Mouse (Mus musculus) megakaryocyte-erythroid progenitor cell, adult 5-6 weeks (primary cell): ENCODE data around the gene Rps29. TPM values are rescaled to one million over a fixed set of nuclear protein-coding genes. Genes with fewer than 3 reads are reported as not detected.
"Not testable (repeated sequence)": the region's sequence is repeated elsewhere in the genome, so short reads cannot be mapped to it uniquely, and the experiment has no call there.

Experiments
- ATAC-seq: replicated peaks from 2 replicates; pipeline ENCODE4 v1.8.0; 2016; ENCODE audit warnings: mild to moderate bottlenecking, inconsistent platforms; ENCODE audit not compliant: severe bottlenecking, poor library complexity, low FRiP score, low TSS enrichment
- total RNA-seq, 2 experiments: library from RNA; stranded (forward) in 1 of 2; stranded (reverse) in 1 of 2; fragments of 200-1000, 215-1000 nt in 1 of 2; fragments of >200 nt in 1 of 2; fragmentation: Nextera tagmentation in 1 of 2; gene quantifications; 2 replicates each; pipeline ENCODE4 v1.2.3; 2014 to 2017

Rps29 gene
- total RNA-seq, 2 experiments from 2014 or later: 2,681 to 4,457 TPM

DNA sequence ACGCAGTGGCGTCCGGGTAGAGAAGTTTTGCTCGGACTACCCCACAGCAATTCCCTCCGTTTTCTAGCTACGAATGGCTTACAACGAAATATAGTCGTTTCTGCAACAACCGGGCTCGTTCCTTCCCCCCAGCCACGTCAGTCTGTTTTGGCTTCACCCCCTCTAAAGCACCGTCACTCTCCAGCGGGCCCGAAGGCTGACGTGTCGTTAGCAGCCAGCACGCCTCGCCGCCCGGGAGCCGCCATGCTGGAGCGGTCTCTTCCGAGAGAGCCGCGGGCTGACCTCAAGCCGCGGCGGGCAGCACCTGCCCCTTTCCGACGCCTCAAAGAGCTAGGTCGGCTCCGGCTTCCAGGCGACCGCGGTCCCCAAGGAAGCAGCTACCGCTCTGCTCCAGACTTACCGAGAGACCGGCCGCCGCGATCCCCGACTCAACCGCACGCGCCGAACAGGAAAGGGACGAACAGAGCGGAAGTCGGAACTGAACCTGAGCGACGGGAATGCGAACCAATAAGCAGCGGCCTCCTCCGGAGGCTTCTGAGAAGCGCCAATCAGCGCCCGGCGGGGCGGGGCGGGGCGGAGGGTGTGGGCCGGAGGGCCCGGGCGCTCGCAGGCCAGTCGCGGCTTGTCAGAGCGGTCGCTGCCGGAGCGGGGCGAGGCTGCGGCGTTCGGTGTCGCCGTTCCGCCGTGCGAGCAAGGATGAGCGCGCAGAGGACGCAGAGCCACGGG is 24.8 kb upstream of the Rps29 start, which contains the start of the genes Rpl36al and Mgat2:
Gene Rpl36al (minus strand): TSS at position 501 of the 726 bp plus-strand sequence.
Gene Mgat2 (plus strand): TSS at position 575 of the 726 bp plus-strand sequence.
- ATAC-seq: peak; percentile 93

DNA sequence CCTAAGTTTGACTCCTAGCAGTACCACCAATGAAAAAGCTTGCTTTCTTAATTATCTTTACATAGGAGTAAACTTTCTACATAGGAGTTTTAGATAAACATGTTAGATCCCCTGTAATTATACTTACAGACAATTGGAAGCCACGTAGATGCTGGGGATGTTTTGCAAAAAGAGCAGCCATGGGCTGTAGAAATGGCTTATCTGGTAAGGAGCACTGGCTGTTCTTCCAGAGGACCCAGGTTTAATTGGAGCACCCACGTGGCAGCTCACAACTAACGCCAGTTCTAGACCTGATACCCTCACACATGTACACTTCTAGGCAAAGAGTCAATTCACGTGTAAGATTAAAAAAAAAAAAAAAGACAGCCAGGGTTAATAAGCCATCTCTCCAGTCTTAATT is 22.8 kb upstream of the Rps29 start:
- no peak for ATAC-seq

DNA sequence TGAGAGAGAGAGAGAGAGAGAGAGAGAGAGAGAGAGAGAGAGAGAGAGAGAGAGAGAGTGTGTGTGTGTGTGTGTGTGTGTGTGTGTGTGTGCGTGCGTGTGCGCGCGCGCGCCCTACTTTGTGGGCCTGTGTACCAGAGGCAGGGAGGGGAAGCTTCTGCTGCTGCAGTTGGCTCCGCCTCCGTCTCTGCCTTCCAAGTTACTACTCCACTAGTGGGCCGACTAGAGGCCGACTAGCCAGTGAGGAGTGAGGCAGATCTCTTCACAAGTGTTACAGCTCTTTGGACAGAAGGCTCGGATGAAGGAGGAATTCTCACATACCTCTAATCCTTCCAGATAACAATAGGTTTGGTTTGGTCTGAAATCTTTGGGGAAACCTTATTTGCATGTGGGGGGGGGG is 20.4 kb upstream of the Rps29 start:
- no peak for ATAC-seq

DNA sequence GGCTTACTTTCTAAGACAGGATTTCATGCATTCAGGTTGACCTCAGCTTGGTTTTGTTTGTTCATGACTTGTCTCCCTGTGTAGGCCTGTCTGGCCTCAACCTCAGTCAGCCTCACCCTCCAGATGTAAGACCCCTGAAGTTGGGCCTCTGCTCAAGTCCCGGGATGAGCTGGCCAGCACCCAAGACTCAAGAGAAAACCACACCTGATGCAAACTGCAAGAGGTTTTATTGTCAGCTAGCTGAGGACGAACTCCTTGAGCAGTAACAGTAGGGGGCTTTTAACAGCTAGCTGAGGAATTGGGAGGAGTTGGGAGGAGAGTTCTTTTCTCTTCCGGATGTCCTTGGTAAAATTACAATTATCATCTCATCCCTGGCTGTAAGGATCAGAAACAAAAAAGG is 18.5 kb upstream of the Rps29 start:
- ATAC-seq: no peak

DNA sequence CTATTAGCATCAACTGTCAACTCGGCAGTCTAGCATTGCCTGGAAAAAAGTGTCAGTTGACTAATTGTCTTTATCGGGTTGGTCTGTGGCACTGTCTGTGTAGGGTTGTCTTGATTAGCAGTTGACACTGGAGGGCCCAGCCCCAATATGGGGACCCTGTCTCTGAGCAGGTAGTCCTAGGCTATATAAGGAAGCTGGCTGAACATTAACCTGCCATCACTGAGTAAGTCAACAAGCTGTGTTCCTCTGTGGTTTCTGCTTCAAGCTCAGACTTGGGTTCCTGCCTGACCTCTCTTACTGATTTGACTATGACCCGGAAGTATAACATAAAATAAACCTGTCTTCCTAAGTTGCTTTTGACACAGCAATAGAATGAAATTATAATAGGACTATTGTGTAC is 17.0 kb upstream of the Rps29 start:
- no peak for ATAC-seq

DNA sequence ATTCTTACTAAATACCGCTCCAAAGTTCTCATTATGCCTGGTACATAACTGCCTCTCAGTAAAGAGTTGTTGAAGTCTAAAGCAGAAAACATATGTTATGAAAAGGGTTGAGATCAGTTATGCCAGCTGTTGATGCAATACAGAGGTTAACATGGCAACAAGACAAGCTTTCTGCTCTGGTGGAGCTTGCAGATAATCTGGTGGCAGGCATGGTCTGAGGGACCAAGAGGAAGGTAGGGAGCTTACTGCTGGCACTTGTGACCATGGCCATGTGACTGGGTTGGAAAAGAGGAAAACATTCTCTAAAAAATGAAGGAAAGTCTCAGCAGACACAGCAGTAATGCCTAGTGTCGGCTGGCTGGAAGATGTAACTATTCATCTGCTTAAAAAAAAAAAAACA is 12.3 kb upstream of the Rps29 start:
- peak; percentile 51 for ATAC-seq

DNA sequence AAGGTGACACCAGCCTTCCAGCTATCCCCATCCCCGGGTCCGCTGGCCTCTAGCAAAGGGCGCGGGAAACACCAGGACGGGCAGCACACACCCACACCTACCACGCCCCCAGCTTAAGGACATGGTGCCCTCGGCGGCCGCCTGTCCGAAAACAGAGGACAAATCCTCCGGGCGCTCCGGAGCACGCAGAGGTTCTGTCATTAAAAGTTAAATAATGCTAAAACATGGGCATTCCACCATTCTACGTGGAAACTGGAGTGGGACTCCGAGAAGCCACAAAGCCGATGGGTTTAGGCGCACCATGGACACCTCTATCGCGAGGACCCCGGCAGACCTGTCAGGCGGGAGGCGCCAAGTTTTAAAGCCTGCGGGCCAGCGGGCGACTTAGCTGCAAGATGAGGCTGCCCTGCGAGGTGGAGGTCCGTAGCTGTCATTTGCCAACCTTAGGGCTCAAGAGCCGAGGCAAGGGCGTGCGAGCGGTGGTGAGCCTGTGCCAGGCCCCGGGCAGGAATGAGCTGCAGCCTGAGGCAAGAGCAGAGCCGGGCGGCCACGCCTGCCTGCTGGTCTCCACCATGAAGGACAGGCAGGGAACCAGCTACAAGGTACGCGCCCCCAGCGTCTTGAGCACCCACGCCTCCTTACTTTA is 9.6 kb upstream of the Rps29 start, which contains the start of gene Lrr1:
Gene Lrr1 (plus strand): TSS at position 354 of the 646 bp plus-strand sequence.
- ATAC-seq: peak; percentile 88

DNA sequence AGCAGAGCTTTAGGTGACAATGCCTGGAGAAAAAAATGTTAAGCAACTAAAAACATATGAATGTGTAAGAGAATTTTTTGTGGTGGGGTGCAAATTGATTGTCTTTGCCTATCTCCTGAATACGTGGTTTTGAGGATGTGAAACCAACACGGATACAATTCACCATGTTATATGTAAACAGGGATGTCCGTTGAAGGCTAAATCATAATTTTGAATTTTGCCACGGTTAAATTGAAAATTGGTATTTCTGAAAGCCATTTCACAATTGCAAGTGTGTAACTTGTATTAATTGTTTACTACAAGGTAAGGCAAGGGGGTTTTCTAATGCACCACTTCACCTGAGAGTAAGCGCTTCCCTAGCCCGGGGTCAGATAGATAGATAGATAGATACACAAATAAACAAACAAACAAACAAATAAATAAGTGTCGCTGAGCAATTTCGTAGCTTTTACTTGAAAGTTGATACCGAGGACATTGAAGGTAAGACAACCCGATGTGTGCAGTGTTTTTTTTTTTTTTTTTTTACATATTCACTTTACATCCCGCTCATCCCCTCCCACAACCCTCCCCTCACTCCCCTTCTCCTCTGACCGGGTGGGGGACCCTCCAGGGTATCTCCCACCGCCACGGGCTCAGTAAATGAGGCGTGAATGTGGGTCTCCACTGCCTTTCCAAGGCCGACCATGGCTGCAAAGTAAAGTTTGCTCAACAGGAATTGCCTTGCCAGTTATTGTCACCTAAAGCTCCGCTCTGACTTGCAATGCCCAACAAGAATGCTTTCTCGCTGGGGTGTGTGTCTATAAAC is 8.9 kb upstream of the Rps29 start:
- ATAC-seq: no peak; the same call in 1 of the 2 replicates

DNA sequence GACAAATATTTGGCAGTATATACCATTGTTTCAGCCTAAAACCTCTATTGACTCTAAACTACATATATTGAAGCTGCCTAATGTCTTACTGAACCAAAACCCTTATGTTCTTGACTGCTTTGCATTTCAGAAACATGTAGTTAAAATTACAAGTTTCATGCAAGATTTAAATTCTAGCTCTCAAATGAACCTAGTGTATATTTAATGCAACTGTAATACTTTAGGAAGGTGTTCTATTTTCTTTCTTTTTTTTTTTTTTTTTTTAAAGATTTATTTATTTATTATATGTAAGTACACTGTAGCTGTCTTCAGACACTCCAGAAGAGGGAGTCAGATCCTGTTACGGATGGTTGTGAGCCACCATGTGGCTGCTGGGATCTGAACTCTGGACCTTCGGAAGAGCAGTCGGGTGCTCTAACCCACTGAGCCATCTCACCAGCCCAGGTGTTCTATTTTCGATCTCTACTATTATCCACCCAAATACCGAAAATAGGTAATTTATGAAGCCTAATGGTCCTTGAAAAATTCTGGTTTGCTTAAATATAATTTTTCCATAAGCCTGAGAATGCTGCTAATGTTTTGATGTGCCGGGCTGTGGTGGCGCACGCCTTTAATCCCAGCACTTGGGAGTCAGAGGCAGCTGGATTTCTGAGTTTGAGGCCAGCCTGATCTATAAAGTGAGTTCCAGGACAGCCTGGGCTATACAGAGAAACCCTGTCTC is 8.0 kb upstream of the Rps29 start:
- ATAC-seq: not testable (repeated sequence)

DNA sequence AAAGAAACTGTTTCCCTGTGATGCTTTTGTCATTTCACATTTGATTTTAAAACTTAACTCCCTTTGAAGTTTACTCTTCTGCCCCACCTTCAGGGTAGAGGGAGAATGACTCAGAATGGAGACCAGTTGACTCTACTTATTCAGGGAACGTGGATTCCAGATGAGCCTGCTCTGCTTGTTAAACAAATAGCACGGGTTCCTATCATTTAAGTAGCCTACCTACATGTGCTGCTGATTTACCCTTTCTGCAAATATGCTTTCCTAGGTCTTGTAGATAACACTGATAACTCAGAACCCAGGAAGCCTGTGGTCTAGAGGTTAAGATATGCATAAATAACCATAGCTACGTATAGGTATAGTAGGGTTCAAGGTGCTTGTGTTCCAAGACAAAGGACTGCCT is 5.9 kb upstream of the Rps29 start:
- peak; percentile 29; the same call in 1 of the 2 replicates for ATAC-seq

DNA sequence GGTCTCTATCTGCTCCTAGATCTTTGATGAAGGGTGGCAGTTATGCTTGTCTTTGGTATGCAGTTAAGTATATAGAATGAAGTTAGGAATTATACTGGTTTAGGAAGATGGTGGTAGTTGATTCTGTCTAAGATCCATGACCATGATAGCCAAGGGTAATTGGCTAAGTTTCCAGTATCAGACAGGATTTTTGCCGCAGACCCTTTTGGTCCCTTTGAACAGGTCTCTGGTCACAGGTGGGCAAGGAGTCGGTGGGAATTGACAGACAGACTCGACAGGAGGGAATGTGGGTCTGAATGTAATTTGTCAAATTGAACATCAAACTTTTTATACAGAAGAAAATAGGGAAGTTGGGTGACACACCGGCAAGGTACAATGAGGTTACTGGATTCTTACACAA is 4.6 kb upstream of the Rps29 start:
- not testable (repeated sequence) for ATAC-seq

DNA sequence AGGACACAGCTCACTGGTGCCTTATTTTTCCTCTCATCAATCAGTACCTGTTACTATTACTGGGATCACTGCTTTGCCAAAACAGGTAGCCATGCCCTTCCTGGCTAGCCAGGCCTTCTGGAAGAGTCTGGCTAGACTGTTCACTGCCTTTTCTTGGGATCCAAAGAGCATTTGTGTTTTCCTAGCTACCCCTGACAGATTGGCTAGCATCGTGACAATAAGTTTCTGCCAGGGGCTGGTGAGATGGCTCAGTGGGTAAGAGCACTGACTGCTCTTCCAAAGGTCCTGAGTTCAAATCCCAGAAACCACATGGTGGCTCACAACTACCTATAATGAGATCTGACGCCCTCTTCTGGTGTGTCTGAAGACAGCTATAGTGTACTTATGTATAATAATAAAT is 1.7 kb upstream of the Rps29 start:
- ATAC-seq: not testable (repeated sequence)

DNA sequence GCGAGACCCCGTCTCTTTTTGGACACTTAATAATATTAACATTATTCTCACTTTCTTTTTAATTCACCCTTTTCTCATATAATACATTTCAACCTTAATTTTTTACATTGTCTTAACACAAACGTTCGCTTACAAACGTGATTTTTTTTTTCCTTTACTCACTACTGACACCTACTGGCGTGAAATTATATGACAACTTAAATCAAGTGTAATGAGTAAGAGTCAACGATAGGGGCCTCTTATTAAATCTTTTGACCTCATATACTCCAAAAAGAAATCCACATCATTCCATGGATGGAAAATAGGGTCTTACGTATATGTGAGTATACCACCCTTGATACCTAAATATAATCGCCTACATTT is 573 bp upstream of the Rps29 start:
- no peak for ATAC-seq

DNA sequence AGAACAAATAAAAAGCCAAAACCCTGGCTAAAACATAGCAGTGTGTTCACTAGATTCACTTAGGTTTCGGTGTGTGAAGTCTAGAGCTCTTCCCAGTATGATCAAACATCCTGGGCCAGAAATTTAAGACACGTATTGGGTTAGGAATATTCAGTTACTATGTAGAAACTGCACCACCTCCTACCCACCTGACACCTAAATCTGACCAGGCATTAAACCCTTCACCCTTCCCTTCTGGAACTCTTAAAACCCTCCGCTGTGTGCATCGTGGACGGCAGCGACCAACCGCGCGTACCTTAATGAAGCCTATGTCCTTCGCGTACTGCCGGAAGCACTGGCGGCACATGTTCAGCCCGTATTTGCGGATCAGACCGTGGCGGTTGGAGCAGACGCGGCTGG is 621 bp downstream of the Rps29 start:
- ATAC-seq: no peak

DNA sequence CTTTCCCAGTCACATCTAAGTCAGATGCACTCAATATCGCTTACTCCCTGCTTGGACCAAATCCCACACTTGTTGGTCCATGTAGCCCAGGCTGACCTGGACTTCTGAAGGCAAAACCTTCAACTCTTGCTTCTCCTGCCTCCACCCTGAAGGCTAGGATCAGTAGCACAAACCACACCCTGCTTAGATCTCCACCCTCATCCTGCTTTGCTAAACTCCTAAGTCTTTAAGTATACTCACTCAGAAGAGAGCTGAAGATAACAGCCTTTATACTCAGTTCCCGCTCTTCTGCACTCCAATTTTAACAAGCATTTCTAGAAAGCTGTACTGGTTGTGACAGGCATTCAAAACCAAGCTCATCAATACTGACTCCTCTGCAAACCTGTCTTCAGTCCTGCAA is 1.9 kb downstream of the Rps29 start:
- peak; percentile 32; the same call in 1 of the 2 replicates for ATAC-seq

DNA sequence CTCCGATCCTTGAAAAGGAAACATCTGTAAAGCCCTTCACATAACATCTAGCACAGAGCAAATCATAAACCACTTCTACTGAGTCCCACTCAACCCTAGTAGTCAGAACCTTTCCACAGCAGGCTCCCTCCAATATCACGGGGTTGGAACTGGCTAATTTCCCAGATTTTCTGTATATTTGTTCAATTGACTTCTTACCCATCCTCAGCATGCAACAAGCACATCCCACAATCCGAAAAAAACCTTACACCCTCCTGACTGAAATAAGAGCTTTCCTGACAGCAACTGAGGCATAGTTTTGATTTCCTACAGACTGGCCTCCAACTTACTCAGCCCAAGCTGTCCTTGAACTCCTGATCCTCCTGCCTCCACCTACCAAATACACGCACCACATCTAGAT is 2.5 kb downstream of the Rps29 start:
- no peak for ATAC-seq

DNA sequence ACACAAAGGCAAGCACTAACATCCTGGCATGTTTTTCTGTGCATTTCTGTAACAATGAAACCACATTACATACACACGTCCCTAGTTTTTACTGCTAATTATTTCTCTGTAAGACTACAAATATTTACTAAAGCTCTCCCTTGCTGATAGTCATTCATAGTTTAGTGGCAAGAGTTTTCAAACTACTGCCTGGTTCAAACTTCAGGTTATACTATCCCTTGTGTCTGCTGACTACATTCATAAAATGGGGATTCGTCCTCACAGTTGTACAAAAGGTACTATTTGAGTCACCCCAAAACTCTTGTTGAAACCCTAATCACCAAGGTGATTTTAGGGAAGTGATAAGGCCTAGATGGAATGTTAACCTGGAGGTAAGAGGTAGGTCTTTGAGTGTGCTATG is 3.1 kb downstream of the Rps29 start:
- no peak for ATAC-seq

DNA sequence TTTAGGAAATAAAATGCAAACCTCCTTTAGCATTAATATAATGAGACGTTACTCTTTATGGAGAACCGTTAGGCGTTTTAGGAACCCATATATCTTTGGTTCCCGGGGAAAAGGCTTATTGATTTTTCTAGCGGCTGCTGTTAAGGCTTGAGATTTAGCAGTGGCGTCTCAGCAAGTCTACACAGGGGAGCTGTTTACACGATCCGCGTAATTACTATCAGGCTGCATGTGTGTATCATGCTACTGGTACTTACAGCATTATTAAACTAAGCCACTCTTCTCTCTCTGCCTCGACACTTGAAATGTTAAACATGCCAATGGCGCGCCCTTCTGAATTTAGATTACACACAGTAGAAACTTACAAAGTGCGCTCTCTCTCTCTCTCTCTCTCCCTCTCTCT is 8.9 kb downstream of the Rps29 start:
- ATAC-seq: no peak

DNA sequence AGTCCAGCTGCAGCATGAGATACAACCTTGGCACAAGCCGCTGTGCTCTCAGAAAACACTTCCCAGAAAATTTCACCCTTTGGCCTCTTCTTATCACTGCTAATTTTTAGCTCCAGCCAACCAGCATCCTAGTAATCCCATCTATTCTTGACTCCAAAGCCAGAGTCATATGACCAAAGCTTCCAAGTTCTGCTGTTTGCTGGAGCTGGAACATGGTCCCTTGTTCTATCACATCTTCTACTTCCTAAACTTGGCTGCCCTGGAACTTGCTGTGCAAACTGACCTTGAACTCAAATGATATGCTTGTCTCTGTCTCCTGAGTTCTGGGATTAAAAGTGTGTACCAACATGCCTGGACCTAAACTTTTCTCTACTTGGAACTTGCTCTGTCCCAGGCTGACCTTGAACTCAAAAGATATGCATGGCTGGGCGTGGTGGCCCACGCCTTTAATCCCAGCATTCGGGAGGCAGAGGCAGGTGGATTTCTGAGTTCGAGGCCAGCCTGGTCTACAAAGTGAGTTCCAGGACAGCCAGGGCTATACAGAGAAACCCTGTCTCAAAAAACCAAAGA is 11.7 kb downstream of the Rps29 start:
- no peak for ATAC-seq
